15 mouse cellular contexts compared by ENCODE assay signal in the genomic region with DNA sequence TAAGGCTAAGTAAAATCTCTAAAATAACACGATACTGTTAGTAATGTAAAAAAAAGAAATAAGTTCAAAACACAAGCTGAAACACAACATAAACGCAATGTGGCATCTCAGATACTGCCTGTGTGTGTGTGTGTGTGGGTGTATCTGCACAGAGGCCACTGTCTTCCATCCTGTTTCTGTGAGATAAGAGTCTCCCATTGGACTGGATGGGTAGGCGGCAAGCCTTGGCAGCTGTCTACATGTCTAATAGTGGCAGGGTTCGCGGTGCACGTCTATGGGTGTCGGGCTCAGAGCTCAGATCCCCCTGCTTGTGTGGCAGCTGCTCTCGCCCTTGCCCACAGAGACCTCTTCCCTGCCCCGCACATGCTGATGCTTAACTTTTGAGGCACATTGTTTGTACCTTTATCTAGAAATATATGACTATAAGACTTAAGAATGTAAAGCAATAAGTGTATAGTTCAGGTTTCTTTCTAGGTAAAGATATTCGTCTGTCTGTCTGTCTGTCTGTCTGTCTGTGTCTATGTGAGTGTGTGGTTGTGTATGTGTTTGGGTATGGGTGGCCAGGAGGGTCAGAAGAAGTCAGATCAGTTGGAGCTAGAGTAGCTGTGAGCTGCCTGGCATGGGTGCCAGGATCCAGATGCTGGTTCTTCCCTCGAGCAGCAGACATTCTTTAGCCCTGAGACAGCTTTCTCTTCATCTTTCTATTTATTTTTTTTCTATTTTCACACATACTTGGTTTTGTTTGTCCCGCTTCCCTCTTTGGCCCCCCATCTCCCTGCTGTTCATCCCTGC. TPM values are rescaled to one million over a fixed set of nuclear protein-coding genes. Genes with fewer than 3 reads are reported as not detected.
DNase-seq lines count a peak whose midpoint lies in the region; ATAC-seq and TF ChIP-seq lines count a peak whose summit lies in the region.
"Had no signal": no experiment of that assay in that cellular context is flagged by ENCODE, and none has a peak within 500 bp of the region (broad histone marks: within the 10 kb centered on the region; RNA-seq: fewer than 3 reads in every experiment).

No protein-coding gene starts in this region.

- H3ac ChIP-seq in C2C12 (ENCODE audit: control insufficient read depth, insufficient read length, low read depth), result no peak overlapping the region

- intact Hi-C loops in heart, adult 2 months (cut with DNase I), result no loop called here

- H3K4me2 ChIP-seq in heart, embryonic 12.5 days, result 0 out of 2 replicates have a peak overlapping the region, but pooled peaks have one; percentile 15
- no peak overlapping the region for H3K4me2 ChIP-seq in kidney, embryonic 14.5 days (replicated peaks; ENCODE audit: low read depth, low read length)
- H3K4me2 ChIP-seq: midbrain, embryonic 13.5 days; neural tube, embryonic 13.5 days had no signal

- TF ChIP-seq POLR2A in heart, adult 2 months (IDR thresholded peaks at IDR 0.05; ENCODE audit: insufficient read depth, low read depth, low read length), result no peak
- TF ChIP-seq POLR2A in thymus, adult 2 months (IDR thresholded peaks at IDR 0.05; ENCODE audit: control insufficient read depth, extremely low read depth, insufficient read depth, low read length, poor library complexity), result no peak

- H3K4me1 ChIP-seq in heart, embryonic 12.5 days (replicated peaks), result peaks cover 9% of the 10 kb centered on the region
- no peaks in the 10 kb centered on the region for H3K4me1 ChIP-seq in heart, adult 2 months (ENCODE audit: control insufficient read depth, insufficient read depth, low read length)
- H3K4me1 ChIP-seq in megakaryocyte, embryonic 14.5 days, result peaks cover 61% of the 10 kb centered on the region
- H3K4me1 ChIP-seq in thymus, adult 2 months (replicated peaks; ENCODE audit: control insufficient read depth, insufficient read depth, low read length), result no peaks in the 10 kb centered on the region
- H3K4me1 ChIP-seq in kidney, embryonic 14.5 days (ENCODE audit: control insufficient read depth, insufficient read depth, low read length), result no peaks in the 10 kb centered on the region
- H3K4me1 ChIP-seq: midbrain, embryonic 13.5 days; neural tube, embryonic 13.5 days had no signal

- peaks cover 2% of the 10 kb centered on the region; the same call in 1 of the 2 replicates for H3K79me2 ChIP-seq in heart, adult 2 months (replicated peaks; ENCODE audit: control insufficient read depth, insufficient read depth, low read length)
- peaks cover 39% of the 10 kb centered on the region for H3K79me2 ChIP-seq in C2C12 (ENCODE audit: control insufficient read depth, insufficient read depth)

- TF ChIP-seq EP300 in heart, adult 2 months (IDR thresholded peaks at IDR 0.05; ENCODE audit: insufficient read depth, low read depth, low read length), result no peak

- H3K9ac ChIP-seq in heart, embryonic 12.5 days, result no peak overlapping the region
- no peak overlapping the region for H3K9ac ChIP-seq in heart, adult 2 months (ENCODE audit: low read depth, low read length)
- no peak overlapping the region for H3K9ac ChIP-seq in kidney, embryonic 14.5 days (ENCODE audit: low read depth, low read length)
- H3K9ac ChIP-seq: midbrain, embryonic 13.5 days; neural tube, embryonic 13.5 days had no signal

- H3K4me3 ChIP-seq in heart, embryonic 12.5 days, result no peak overlapping the region
- H3K4me3 ChIP-seq in heart, adult 2 months, result no peak overlapping the region
- peak overlapping the region; percentile 0 for H3K4me3 ChIP-seq in C2C12 (ENCODE audit: insufficient read depth, poor library complexity, severe bottlenecking)
- peak overlapping the region; percentile 91 for H3K4me3 ChIP-seq in megakaryocyte, embryonic 14.5 days (replicated peaks)
- H3K4me3 ChIP-seq in thymus, adult 2 months (ENCODE audit: control insufficient read depth, insufficient read depth, low read length), result no peak overlapping the region
- H3K4me3 ChIP-seq in kidney, embryonic 14.5 days (ENCODE audit: low read length), result no peak overlapping the region
- H3K4me3 ChIP-seq: midbrain, embryonic 13.5 days; neural tube, embryonic 13.5 days had no signal

- no peak for TF ChIP-seq CTCF in heart, adult 2 months (IDR thresholded peaks at IDR 0.05)
- no peak for TF ChIP-seq CTCF in C2C12 (IDR thresholded peaks at IDR 0.05; ENCODE audit: control insufficient read depth, insufficient read depth, insufficient read length)
- TF ChIP-seq CTCF in thymus, adult 2 months (IDR thresholded peaks at IDR 0.05; ENCODE audit: borderline replicate concordance, control insufficient read depth, extremely low read depth, insufficient read depth, low read length, poor library complexity), result no peak

- ATAC-seq in heart, embryonic 12.5 days (ENCODE audit: insufficient number of reproducible peaks, low FRiP score), result peak; percentile 97
- peak; percentile 94 for ATAC-seq in erythroblast, adult 5-6 weeks (replicated peaks; ENCODE audit: low FRiP score, poor library complexity, severe bottlenecking)
- ATAC-seq in kidney, embryonic 14.5 days (ENCODE audit: low FRiP score, low TSS enrichment), result no peak
- ATAC-seq: midbrain, embryonic 13.5 days had no signal

- peaks cover 17% of the 10 kb centered on the region for H3K79me3 ChIP-seq in C2C12 (ENCODE audit: low read depth)

- H3K27ac ChIP-seq in heart, embryonic 12.5 days (ENCODE audit: poor library complexity, severe bottlenecking), result peak overlapping the region; percentile 23; the same call in 1 of the 2 replicates
- no peak overlapping the region for H3K27ac ChIP-seq in heart, adult 2 months
- H3K27ac ChIP-seq in thymus, adult 2 months (ENCODE audit: control insufficient read depth, insufficient read depth, low read length), result no peak overlapping the region
- H3K27ac ChIP-seq in kidney, embryonic 14.5 days (ENCODE audit: low read depth, low read length), result no peak overlapping the region
- H3K27ac ChIP-seq: midbrain, embryonic 13.5 days; neural tube, embryonic 13.5 days had no signal

- no peaks in the 10 kb centered on the region for H3K9me3 ChIP-seq in heart, embryonic 12.5 days (replicated peaks)
- H3K9me3 ChIP-seq in megakaryocyte, embryonic 14.5 days, result no peaks in the 10 kb centered on the region
- no peaks in the 10 kb centered on the region for H3K9me3 ChIP-seq in kidney, embryonic 14.5 days (ENCODE audit: control insufficient read depth, low read length)
- H3K9me3 ChIP-seq: midbrain, embryonic 13.5 days; neural tube, embryonic 13.5 days had no signal

- H3K27me3 ChIP-seq in heart, embryonic 12.5 days (replicated peaks), result no peaks in the 10 kb centered on the region
- no peaks in the 10 kb centered on the region for H3K27me3 ChIP-seq in heart, adult 2 months (ENCODE audit: control insufficient read depth, insufficient read depth, low read length)
- no peaks in the 10 kb centered on the region for H3K27me3 ChIP-seq in C2C12 (ENCODE audit: control insufficient read depth, insufficient read depth, insufficient read length)
- H3K27me3 ChIP-seq in megakaryocyte, embryonic 14.5 days (replicated peaks), result no peaks in the 10 kb centered on the region
- H3K27me3 ChIP-seq in thymus, adult 2 months (ENCODE audit: control insufficient read depth, insufficient read depth, low read length), result no peaks in the 10 kb centered on the region
- no peaks in the 10 kb centered on the region for H3K27me3 ChIP-seq in kidney, embryonic 14.5 days (ENCODE audit: control insufficient read depth, insufficient read depth, low read length)
- H3K27me3 ChIP-seq: midbrain, embryonic 13.5 days; neural tube, embryonic 13.5 days had no signal

- WGBS in heart, embryonic 12.5 days, result 72% methylated on average over 12 of the region's 12 CpGs
- 67% methylated on average over 12 of the region's 12 CpGs for WGBS in heart, adult 2 months
- WGBS in thymus, adult 2 months, result 93% methylated on average over 12 of the region's 12 CpGs
- WGBS in kidney, embryonic 14.5 days, result 93% methylated on average over 12 of the region's 12 CpGs

- no peak for DNase-seq in heart, adult 2 months
- no peak for DNase-seq in thymus, adult 2 months
- no peak for DNase-seq in urinary bladder, adult 18-20 months (ENCODE audit: low spot score in 2 of 2)
- DNase-seq: adrenal gland, postnatal 25 days; heart, postnatal 14 days; kidney, adult 9 months; lung, adult 2 months; right cerebral cortex, adult 18-20 months had no signal

- no peaks in the 10 kb centered on the region for H3K36me3 ChIP-seq in heart, embryonic 12.5 days
- no peaks in the 10 kb centered on the region for H3K36me3 ChIP-seq in heart, adult 2 months (ENCODE audit: control insufficient read depth, insufficient read depth, low read length)
- H3K36me3 ChIP-seq in C2C12 (ENCODE audit: control insufficient read depth, insufficient read depth), result no peaks in the 10 kb centered on the region
- peaks cover 16% of the 10 kb centered on the region for H3K36me3 ChIP-seq in megakaryocyte, embryonic 14.5 days (replicated peaks; ENCODE audit: low read length)
- H3K36me3 ChIP-seq in thymus, adult 2 months (ENCODE audit: control insufficient read depth, insufficient read depth, low read length), result no peaks in the 10 kb centered on the region
- H3K36me3 ChIP-seq in kidney, embryonic 14.5 days (ENCODE audit: control insufficient read depth, insufficient read depth, low read length), result no peaks in the 10 kb centered on the region; the same call in 1 of the 2 replicates
- H3K36me3 ChIP-seq: midbrain, embryonic 13.5 days; neural tube, embryonic 13.5 days had no signal

TF ChIP-seq in C2C12, 6 proteins besides CTCF, POLR2A, EP300 and RAD21:
- no peak for TF ChIP-seq MAX (IDR thresholded peaks at IDR 0.05)
- no peak for TF ChIP-seq MYOG (IDR thresholded peaks at IDR 0.05; ENCODE audit: control insufficient read depth, extremely low read depth, insufficient read length)
- TF ChIP-seq USF1 (IDR thresholded peaks at IDR 0.05; ENCODE audit: low read depth), result no peak
- TF ChIP-seq MYOD1 (IDR thresholded peaks at IDR 0.05; ENCODE audit: control insufficient read depth, insufficient read length, low read depth), result no peak
- no peak for TF ChIP-seq FOSL1 (IDR thresholded peaks at IDR 0.05; ENCODE audit: insufficient read depth, low read length, poor library complexity, severe bottlenecking)
- no peak for TF ChIP-seq CEBPB (IDR thresholded peaks at IDR 0.05; ENCODE audit: low read depth)

RNA-seq across cellular contexts. Expression of a gene that starts 6.9 kb away (rescaled TPM):
- polyA plus RNA-seq in heart, embryonic 12.5 days (2016; fragmentation: Nextera tagmentation; extraction: Ambion mirVana), result 21.9 and 23.0 TPM in 2 replicates
- total RNA-seq in heart, adult 2 months (2021), result 1 to 10 TPM; 7.1 to 8.9 TPM
- polyA plus RNA-seq in heart, adult 2 months (2012; rRNA removed), result 4.2 and 5.7 TPM in 2 replicates
- polyA plus RNA-seq in C2C12 (2012; fragmentation: generic; extraction: Trizol), result 2.9 TPM
- total RNA-seq in erythroblast, adult 5-6 weeks (2015; ENCODE audit: low replicate concordance), result 109 and 149 TPM in 2 replicates
- 146 and 158 TPM in 2 replicates for total RNA-seq in erythroblast, adult 5-6 weeks (2017; ENCODE audit: low replicate concordance)
- 0.71 and 1.8 TPM in 2 replicates for polyA plus RNA-seq in megakaryocyte, embryonic 14.5 days (2012; ENCODE audit: insufficient read depth, low replicate concordance)
- 10.3 and 15.5 TPM in 2 replicates for polyA plus RNA-seq in thymus, adult 2 months (2012; rRNA removed)
- 19.1 and 21.3 TPM in 2 replicates for polyA plus RNA-seq in kidney, embryonic 14.5 days (2014; fragmentation: Nextera tagmentation; extraction: Ambion mirVana)

Comparison
In these comparisons a context has a peak if more than half of its experiments do, and no peak if none do; other contexts are left out.
1. H3K4me3 ChIP-seq: peak in C2C12 (single experiment) and megakaryocyte, embryonic 14.5 days (single experiment); none in heart, embryonic 12.5 days (single experiment), heart, adult 2 months (single experiment), thymus, adult 2 months (single experiment) and kidney, embryonic 14.5 days (single experiment).